Mouse (Mus musculus): ENCODE results near the gene Gsk3b.
"Not testable (repeated sequence)": the region's sequence is repeated elsewhere in the genome, so short reads cannot be mapped to it uniquely, and the experiment has no call there.

The Gsk3b gene

DNA sequence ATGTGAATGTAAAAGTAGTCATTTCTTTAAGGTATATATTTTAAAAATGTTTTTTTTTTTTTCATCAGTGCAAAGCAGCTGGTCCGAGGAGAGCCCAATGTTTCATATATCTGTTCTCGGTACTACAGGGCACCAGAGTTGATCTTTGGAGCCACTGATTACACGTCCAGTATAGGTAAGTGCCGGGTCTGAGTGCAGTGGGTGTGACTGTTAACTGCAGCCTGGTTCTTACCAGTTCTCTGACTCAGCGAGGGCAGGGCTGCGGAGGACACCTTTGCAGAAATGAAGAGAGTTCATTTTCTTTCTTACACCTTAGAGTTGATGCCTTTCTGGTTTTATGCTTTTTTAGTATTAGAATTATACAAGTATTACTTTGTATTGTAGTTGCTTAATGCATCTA is 102.7 kb downstream of the Gsk3b start:
- no peak for DNase-seq

DNA sequence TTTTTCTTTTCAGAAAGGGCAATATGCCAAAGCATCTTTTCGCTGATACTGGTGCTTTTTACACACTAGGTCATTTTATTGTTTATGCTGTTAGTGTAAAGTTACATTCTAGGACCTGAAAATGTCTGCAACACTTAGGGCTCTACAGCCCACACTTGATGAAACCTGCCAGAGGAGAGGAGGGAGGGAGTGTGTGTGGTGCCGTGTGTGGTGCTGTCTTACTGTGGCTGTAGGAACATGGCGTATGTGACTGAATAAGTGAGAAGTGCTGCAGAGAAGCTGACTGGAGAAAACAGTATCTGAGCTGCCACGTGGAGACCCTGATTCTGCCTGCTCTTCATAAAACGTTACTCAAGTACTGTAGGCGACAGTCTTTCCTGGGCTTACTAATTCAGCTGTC is 103.8 kb downstream of the Gsk3b start:
- DNase-seq, result no peak

DNA sequence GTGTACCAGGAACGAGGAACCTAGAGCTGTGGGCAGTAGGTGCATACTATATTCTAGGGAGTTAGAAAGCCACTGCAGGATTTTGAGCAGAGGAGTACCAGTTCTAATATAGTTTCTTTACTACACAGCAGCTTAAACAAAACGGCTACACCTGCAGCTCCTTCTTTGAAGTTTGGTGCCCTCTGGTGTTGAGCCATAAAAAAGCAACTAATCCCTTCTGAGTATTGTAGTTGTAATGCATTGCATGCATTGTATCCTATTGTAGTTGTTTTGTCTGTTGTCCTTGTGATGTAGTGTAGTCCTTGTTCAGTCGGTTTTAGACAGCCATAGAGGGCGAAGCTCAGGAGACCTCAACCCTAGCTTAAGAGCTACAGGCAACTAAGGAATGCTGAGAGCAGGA is 108.5 kb downstream of the Gsk3b start:
- peak; percentile 64 for DNase-seq

DNA sequence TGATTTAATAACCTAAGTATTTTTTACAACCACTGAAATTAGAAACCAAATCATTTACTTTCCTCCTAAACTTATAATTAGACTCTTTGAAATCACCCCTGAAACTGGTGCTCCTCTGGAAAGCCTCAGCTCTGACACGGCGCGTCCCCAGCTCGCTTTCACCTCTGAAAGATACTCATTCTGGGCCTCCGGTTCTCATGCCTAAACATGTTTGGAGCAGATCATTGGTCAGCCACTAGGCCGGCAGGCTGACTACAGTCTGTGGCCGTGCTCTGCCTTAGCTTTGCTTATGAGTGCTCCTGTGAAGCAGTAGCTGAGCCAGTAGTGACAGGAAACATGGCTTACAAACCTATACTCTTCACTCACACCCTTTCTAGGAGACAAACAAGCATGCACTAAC is 116.5 kb downstream of the Gsk3b start:
- no peak for DNase-seq

DNA sequence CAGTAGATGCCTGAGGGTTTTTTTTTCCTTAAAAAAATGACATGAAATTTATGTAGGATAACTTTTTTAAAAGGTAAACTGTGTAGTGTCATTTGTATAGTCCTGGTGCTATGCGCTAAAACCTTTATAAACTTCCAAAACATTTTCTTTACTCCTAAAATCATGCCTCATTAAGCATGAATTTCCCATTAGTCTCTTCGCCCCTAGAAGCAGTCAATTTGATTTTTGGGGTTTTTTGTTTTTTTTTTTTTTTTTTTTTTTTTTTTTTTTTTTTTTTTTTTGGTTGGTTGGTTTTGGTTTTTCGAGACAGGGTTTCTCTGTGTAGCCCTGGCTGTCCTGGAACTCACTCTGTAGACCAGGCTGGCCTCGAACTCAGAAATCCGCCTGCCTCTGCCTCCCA is 133.7 kb downstream of the Gsk3b start:
- DNase-seq, result not testable (repeated sequence)

DNA sequence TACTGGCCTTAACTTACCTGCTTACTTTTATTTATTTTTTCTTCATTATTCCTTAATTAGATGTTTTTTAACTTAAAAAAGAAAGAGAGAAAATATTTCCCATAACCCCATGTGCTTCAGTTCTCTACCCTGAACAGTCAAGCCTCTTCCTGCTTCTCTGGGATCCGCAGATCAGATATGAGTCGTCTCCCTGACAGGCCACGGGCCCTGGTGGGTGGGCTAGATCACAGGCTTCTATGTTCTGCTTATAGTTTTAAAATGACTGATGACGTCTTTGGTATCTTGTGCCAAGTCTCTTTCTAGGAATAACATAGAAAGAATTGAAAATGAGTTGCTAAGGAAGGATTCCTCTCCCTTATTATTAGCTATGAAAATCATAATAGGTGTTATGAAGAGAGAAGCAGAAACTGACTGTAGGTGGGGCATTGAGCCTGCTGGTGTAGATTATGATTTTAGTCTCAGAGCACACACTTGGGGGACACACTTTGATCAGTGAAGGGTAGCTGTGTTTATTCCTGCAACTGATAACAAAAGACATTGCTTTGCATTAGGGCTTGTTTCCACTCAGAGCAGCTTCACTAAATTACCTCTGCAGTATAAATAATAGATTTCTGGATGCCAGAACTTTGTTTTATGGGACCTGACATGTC is 148.3 kb downstream of the Gsk3b start:
- no peak for DNase-seq

DNA sequence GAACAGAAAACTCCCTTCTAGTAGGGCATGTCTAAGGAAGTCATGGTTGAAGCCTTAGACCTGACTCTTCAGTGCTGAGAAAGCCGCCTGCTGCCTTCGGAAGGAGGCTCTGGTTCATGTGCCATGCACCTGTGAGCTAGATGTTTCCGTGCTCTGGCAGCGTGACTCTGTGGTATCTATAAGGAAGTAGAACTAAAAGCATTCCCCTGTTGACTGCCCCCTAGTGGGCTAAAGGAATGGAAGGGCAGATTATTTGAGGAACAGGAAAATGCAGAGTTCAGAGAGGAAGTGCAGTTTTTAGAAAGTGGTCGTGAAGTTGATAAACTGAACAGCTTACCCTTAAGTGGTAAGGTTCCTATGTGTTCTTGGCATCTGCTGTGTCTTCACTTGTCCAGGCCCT is 150.9 kb downstream of the Gsk3b start:
- peak; percentile 56 for DNase-seq

DNA sequence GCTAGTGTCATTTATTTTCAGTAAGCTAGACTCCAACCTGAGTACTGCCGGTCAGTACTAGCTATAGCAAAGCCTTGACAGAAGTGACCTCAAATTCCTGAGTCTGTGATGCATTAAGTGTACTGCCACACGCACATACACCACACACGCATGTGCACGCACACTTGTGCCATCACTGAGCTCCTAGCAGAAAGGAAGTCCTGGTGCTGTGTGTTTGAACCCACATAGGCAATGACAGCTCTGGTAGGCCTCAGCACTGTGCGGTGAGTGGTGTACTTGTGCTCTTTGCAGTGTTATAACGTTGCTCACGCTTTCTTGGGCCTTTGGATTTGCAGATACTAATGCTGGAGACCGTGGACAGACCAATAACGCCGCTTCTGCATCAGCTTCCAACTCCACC is 151.4 kb downstream of the Gsk3b start:
- DNase-seq, result no peak

DNA sequence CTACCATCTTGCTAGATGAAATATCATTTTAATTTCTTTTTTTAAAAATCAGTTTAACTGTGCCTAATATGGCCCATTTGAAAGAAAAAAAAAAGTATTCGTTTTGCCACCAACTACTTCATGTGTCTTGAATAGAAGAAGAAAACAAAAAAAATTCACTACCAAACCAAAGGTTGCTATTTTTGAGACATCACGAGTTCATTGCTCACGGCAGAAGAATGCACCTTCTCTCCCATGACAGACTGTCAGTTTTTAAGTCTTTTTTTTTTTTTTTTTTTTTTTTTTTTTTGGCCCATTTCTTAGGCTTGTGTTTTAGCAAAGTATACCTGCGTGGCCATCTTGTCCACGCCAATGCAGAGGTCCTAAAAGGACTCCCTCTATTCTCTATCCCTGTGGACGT is 155.3 kb downstream of the Gsk3b start:
- DNase-seq, result no peak

DNA sequence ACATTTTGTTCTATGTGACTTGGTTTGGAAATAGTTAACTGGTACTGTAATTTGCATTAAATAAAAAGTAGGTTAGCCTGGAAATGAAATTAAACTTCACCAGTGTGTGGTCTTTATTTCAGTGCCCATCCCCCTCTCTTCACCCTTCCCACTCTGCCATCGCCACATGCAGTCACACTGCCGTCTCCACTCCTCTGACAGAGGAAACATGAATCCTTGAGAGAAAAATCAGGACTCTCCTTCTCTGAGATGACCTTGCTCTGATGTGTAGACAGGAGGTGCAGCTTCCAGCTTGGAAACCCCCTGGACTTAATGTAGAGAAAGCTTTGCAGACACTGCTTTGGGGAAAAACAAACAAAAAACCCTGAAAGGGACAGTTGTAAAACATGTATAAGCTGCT is 156.6 kb downstream of the Gsk3b start:
- DNase-seq, result no peak

DNA sequence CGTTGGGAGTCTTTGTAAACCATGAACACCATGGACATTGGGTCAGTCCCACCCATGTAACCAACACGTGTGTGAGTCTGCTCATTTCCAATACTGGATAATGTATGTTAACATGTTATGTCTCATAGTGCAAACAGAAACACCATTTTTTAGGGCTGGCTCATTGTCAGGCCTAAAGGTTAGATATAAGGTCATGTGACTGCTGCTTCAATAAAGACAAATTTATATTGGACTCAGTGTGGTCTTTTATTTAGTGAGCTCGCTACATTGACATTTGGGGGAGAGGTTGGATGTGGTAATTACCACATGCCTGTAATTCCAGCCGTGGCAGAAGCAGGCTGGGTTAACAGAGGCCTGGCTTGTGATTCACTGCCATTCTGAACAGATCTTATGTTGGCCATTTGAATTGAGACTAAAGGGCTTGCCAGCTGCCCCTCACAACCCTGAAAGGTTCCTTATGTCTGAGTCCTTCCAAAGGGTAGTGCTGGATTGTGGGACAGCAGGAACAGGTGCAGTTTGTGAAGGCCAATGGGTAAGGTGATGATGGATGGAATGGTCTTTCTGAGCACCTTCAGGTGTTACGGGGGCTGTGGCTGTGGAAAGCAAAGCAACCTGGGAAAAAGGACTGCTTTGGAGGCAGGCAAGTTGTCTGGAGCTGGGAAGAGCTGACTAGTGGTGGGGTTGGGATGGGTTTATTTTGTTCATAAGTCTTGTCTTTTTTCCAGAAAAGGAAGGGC is 157.2 kb downstream of the Gsk3b start:
- no peak for DNase-seq

DNA sequence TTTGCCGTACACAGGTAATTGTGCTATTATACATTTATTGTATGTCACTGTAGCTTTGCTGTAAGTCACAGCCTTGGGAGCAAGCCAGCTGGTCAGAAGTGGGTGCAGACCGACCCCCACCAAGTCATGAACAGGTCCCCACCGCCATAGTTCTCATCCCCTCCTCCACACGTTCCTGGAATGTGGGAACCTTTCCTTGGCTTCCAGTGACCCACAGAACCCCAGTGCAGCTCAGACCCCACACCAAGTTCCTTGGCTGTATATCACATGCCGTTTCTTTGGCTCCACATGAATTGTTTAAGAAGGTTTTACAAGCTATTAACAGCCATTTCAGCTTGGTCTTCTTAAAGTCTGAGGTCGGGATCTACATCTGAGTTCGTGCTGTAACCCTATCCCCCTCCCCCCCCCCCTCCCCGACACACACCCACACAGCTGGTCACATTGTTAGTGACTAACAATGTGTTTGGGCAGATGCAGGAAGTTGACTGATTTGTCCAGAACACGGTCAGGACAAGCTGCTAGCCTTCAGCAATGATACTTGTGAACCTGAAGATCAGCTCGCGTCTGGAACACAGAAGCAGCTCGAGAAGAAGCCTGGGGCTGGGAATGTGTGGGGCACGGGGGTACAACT is 159.6 kb downstream of the Gsk3b start:
- DNase-seq, result peak; percentile 34

DNA sequence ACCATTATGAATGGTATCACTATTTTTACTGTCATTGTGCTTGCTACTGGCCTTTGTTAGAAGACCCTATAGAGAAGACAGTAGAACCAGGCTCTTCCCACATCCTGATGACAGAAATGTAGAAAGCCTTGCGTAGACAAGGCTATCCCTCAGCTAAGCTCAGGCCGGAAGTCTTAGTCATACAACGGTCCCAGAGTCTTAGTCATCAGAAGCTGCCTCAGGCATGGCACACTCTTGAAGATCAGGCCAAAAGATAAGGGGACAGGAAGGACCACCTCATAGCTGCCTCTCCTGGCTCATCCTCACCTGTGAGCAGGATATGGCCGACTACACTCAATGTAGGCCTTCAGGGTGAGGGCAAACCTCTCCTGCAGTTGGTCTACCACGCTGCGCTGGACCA is 161.7 kb downstream of the Gsk3b start:
- no peak for DNase-seq

DNA sequence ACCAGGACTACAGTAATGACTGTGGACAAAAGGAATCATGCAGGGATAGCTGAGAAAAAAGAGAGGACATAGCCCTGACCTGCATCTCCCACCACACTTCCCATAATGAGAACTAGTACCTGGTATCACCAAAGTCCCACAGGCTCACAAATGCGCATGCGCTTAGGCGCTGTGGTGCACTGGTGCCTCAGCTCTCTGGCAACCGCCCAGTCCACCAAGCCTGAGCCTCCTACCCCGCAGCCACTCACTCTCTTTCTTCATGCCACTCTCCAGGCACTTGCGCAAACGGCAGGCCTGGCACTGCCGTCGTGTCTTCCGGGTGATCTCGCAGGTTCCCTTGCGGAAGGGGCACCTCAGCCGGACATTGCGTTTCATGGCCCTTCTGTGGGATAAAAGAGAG is 165.2 kb downstream of the Gsk3b start:
- DNase-seq, result no peak

DNA sequence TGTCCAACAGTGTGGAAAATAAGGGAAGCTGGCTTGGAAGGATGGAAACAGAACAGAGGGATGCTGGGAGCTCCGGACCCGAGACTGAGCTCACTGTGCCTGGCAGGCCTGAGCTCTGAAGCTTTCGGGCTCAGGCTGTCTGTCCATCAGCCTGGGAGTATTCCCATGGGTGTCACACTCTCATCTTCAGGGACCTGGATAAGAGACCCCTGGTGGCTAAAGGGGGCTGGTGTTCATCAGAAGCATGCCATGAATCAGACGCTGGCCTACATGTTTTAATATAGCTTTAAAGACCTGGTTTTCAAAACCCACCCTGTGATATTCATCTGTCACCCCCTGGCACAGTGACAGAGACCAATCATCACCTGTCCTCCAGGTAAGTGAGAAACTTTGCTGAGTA is 166.3 kb downstream of the Gsk3b start:
- no peak for DNase-seq

DNA sequence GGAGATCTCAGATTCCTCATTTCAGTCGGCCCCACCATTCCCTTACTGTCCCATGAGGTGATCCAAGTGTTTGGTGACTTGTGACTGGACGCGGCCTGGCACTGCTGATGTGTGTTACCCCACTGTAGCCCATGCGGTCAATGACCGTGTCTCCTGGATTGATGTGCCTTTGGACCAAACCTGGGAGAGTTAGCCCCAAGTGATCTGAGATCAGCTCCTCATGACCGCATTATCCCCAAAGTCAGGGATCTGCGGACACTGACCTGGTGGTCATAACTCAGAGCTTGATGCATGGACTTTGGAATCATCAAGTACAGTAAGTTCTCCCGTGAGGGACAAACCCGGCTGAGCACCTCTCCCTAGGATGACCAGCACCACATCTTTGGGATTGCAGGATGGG is 167.1 kb downstream of the Gsk3b start:
- DNase-seq, result no peak

DNA sequence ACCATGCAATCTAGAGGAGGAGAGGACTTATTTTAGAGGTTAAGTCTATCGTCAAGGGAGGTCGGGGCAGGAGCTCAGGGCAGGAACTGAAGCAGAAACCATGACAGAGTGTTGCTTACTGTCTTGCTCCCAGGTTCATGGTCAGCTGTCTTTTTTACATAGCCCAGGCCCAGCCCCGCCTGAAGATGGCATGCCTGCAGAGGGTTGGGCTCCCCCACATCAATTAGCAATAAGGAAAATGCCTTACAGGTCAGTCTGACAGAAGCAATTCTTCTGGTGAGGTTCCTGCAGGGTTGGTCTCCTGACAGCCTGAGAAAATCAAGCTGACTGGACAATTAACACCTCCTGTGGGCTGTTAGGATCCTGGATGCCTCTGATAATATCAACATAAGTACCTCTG is 182.8 kb downstream of the Gsk3b start:
- DNase-seq, result no peak

DNA sequence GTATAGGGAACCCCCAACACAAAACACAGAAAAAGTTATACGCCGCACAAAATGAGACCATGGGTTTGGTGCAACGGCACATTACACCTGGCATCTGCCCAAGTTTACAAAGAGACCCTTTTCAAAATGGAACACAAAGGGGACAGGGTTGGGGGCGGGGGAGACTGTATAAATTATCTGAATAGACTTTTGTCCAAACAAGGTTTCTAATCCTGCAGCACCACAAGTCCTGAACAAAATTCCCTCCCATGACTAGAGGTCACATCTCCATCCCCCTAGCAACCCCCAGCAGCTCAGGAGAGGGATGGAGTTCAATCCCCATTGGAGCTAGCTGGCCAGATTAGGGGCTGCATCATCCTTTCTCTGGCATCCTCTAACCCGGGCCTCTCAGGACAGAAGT is 183.7 kb downstream of the Gsk3b start:
- no peak for DNase-seq

DNA sequence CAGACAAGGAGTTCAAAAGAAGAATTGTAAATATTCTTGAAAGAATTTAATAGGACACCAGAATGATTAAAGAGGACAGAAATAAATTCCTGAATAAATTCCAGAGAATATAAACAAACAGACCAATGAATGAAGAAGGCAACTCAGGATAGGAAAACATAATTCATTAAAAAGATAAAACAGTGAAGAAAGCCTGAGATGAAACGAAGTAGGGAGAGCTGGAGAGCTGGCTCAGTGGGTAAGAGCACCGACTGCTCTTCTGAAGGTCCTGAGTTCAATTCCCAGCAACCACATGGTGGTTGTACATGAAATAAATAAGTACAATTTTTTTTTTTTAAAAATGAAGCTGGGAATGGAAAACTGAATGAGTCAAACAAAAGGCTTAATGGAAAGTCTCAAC is 185.9 kb downstream of the Gsk3b start:
- DNase-seq, result no peak

DNA sequence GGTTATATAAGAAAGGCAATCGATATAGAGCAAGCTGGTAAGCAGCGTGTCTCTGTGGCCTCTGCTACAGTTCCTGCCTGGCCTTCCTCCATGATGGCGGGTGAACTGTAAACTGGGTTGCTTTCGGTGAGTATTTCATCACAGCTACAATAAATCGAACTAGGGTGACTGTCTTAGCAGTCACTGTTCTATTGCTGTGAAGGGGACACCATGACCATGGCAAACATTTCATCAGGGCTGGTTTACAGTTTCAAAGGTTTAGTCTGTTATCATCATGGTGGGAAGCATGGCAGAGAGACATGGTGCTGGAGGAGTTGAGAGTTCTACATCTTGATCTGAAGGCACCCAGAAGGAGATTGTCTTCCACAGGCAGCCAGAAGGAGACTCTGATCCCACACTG is 191.0 kb downstream of the Gsk3b start:
- no peak for DNase-seq

DNA sequence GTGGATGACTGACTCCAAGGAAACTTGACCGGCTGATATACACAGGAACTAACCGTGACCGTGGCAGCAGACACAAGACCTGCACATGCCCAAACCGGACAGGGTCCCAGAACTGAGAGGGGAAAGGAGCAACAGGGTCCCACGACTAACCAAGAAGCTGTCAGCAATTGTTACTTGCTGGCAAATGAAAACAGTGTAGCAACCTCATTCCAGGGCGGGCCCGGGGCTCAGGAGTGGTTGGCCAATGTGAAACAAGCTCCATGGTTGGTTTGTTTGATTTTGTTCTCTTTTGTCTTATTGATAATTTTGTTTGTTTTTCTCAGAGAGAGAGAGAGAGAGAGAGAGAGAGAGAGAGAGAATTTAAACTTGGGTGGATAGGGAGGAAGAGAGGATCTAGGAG is 192.2 kb downstream of the Gsk3b start:
- DNase-seq, result no peak

DNA sequence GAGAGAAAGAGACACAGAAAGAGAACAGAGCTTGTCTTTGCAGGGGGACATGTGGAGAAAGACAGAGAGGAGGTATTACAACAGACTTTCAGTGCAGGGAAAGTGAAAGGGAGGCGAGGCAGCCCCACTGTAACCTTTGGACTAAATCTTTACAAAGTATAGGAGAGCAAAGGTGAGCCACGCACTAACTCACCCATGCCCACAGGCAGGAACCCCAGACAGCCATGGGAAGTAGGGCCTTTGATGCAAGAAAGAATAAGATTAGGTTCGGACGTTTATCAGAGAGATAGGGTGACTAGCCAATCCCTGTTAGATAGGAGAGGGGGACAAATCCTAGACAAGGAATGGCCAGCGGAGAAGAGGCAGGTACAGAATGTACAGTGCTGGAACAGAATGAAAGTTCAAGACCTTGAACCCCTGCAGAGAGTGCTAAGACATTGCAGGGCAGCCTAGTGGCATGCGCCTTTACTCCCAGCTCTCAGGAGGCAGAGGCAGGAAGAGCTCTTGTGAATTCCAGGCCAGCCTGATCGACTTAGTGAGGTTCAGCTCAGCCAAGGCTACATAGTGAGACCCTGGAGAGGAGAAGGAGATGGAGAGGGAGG is 193.9 kb downstream of the Gsk3b start:
- DNase-seq, result no peak

DNA sequence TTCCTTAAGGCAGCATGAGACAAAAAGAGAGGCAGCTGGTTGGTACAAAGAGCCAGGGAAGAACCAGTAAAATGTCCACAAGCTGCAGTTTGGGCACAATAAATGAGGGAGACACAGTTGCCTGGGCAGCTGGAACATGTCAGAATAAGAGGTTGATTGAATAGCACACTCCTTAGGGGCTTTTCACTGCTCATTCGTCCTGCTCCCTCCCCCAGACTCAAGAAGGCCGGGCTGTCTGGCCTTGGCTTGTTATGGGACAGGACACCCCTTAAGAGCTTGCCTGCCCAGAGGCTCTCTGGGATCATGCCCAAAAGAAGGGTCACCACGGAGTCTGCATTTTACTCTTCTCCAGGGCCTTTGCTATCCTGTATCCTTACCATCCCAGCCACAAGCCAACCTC is 194.5 kb downstream of the Gsk3b start:
- DNase-seq, result peak; percentile 37

DNA sequence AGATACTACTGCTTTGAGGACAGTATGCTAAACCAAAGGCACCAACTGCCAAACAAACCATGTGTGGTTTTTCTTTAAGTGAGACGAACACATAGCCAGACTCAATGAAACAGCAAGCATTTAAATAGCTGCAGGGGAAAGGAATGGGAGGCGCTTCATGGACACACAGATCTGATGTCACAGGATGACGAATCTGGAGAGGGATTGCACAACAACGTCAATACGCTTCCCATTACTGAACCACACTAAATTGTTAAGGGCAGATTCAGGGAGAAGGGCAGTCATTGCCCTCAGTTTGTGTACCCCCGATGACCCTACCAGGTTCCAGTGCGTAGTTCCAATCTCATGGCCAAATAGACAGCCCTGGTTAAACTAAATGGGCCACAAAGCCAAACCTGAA is 197.0 kb downstream of the Gsk3b start:
- no peak for DNase-seq

Data from embryo, embryonic 11 days (tissue).